Comparison of ENCODE assay signal across 11 mouse cellular contexts in genomic region chr1:162294572-162294910, GRCm38 (mm10).
DNase-seq lines count a peak whose midpoint lies in the region; ATAC-seq and TF ChIP-seq lines count a peak whose summit lies in the region.
"Had no signal": no experiment of that assay in that cellular context is flagged by ENCODE, and none has a peak within 500 bp of the region (broad histone marks: within the 10 kb centered on the region; RNA-seq: fewer than 3 reads in every experiment).

No protein-coding gene starts in this region.

- 77% methylated on average over 4 of the region's 4 CpGs for WGBS in heart, embryonic 15.5 days
- 87% methylated on average over 4 of the region's 4 CpGs for WGBS in liver, embryonic 11.5 days

- no peaks in the 10 kb centered on the region for H3K36me3 ChIP-seq in heart, embryonic 15.5 days
- no peaks in the 10 kb centered on the region for H3K36me3 ChIP-seq in liver, embryonic 11.5 days (ENCODE audit: control insufficient read depth, insufficient read depth, low read length)

- H3K9me3 ChIP-seq in heart, embryonic 15.5 days (replicated peaks): no peaks in the 10 kb centered on the region
- no peaks in the 10 kb centered on the region for H3K9me3 ChIP-seq in liver, embryonic 11.5 days (ENCODE audit: control insufficient read depth, low read length)

- no peak overlapping the region for H3K4me2 ChIP-seq in heart, embryonic 15.5 days
- H3K4me2 ChIP-seq in liver, embryonic 11.5 days: no peak overlapping the region

- H3K4me1 ChIP-seq in heart, embryonic 15.5 days (replicated peaks): peaks cover 7% of the 10 kb centered on the region
- no peaks in the 10 kb centered on the region for H3K4me1 ChIP-seq in liver, embryonic 11.5 days (replicated peaks; ENCODE audit: control insufficient read depth, insufficient read depth, low read length)

- H3K27me3 ChIP-seq in heart, embryonic 15.5 days: no peaks in the 10 kb centered on the region
- no peaks in the 10 kb centered on the region for H3K27me3 ChIP-seq in liver, embryonic 11.5 days (replicated peaks; ENCODE audit: control insufficient read depth, insufficient read depth, low read length)

- no peak overlapping the region for H3K9ac ChIP-seq in heart, embryonic 15.5 days
- no peak overlapping the region for H3K9ac ChIP-seq in liver, embryonic 11.5 days (ENCODE audit: low read depth, low read length)

- intact Hi-C loops in heart, postnatal 25 days (cut with DNase I): no loop called here

- TF ChIP-seq CTCF in layer of hippocampus, adult 2 months (conservative IDR thresholded peaks at IDR 0.05): no peak

- peak; percentile 38 to 57 for DNase-seq in heart, adult 18-20 months
- DNase-seq in heart, postnatal 25 days (ENCODE audit: low spot score): no peak
- DNase-seq in layer of hippocampus, adult 2 months (ENCODE audit: low spot score in 2 of 2): no peak
- DNase-seq in layer of hippocampus, adult 9-10 months (ENCODE audit: low spot score): no peak
- DNase-seq in brain, adult 2 months (ENCODE audit: low read depth, low spot score): peak; percentile 53
- no peak for DNase-seq in liver, embryonic 11.5 days (ENCODE audit: low spot score)
- DNase-seq in spleen, postnatal 4 days (ENCODE audit: low spot score in 2 of 2): no peak
- DNase-seq: gastrocnemius, postnatal 25 days; kidney, adult 18-20 months had no signal

- H3K4me3 ChIP-seq in layer of hippocampus, adult 2 months: no peak overlapping the region
- no peak overlapping the region for H3K4me3 ChIP-seq in heart, embryonic 15.5 days
- no peak overlapping the region for H3K4me3 ChIP-seq in liver, embryonic 11.5 days (ENCODE audit: low read depth, low read length)

- H3K27ac ChIP-seq in layer of hippocampus, adult 2 months: peak overlapping the region; percentile 78
- peak overlapping the region; percentile 64 for H3K27ac ChIP-seq in heart, embryonic 15.5 days
- no peak overlapping the region for H3K27ac ChIP-seq in liver, embryonic 11.5 days (ENCODE audit: low read depth, low read length)
- H3K27ac ChIP-seq: macrophage had no signal

- ATAC-seq in heart, embryonic 15.5 days (replicated peaks; ENCODE audit: insufficient number of reproducible peaks, insufficient read depth, low FRiP score, low read depth): no peak
- ATAC-seq in liver, embryonic 11.5 days (replicated peaks; ENCODE audit: low FRiP score): no peak

Comparison
In these comparisons a context has a peak if more than half of its experiments do, and no peak if none do; other contexts are left out.
1. DNase-seq: peak in heart, adult 18-20 months (2 of 2) and brain, adult 2 months (single experiment); none in heart, postnatal 25 days (single experiment), layer of hippocampus, adult 2 months (0 of 2), layer of hippocampus, adult 9-10 months (single experiment), liver, embryonic 11.5 days (single experiment) and spleen, postnatal 4 days (0 of 2).